Mouse (Mus musculus): ENCODE measurements at regions not wholly inside any gene's neighbourhood (a gene's known extent, or its start where the extent isn't known, plus 50 kb on each side); places are given as distances from the start of the nearest gene placed in this dataset.

DNA sequence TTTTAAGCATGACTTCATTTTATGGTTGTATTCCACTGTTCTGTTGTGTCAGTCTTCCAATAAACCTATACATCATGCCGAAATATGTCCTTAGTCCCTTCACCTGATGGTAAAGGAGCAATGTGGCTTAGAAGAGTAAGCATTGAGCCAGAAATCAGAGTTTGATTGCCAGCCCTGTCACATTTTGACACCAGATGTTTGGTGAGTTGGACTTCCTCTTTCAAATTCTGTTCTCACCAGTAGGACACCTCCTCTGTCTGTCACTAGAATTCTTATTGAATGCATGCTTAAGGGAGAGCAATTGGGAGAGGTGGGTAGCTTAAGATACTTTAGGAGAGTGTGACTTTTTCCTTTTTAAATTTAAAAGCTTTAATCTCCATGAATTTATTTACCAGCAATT lies 779.1 kb upstream of the Gm8797 start:
- TF ChIP-seq SIN3A (IDR thresholded peaks at IDR 0.05; ENCODE audit: low read length) (no peak), CTCF (IDR thresholded peaks at IDR 0.05 in 2 of 3, conservative IDR thresholded peaks at IDR 0.05 in 1 of 3; ENCODE audit: control insufficient read depth in 1 of 3, insufficient read depth in 1 of 3, low read depth in 2 of 3, low read length in 3 of 3, poor library complexity in 1 of 3, severe bottlenecking in 1 of 3) (no peak), MAFK (IDR thresholded peaks at IDR 0.05; ENCODE audit: borderline replicate concordance, low read depth, low read length) (no peak), ZKSCAN1 (IDR thresholded peaks at IDR 0.05; ENCODE audit: low read depth, low read length) (no peak), ETS1 (IDR thresholded peaks at IDR 0.05; ENCODE audit: low read depth, low read length) (no peak), POLR2A (IDR thresholded peaks at IDR 0.05; ENCODE audit: control insufficient read depth in 1 of 2, insufficient read depth in 1 of 2, low read depth in 1 of 2, low read length in 2 of 2, poor library complexity in 1 of 2) (no peak), EP300 (IDR thresholded peaks at IDR 0.05; ENCODE audit: low read depth in 1 of 2, low read length in 2 of 2) (no peak), GATA1 (IDR thresholded peaks at IDR 0.05; ENCODE audit: low read depth, low read length) (no peak), TCF12 (IDR thresholded peaks at IDR 0.05; ENCODE audit: low read depth, low read length) (no peak), KAT2A (conservative IDR thresholded peaks at IDR 0.05; ENCODE audit: low read depth, low read length) (no peak)
